Mouse (Mus musculus) testis, adult 2 months (tissue): ENCODE data around the gene Nlk.

ENCODE experiments used
- CTCF ChIP-seq: fragments of 200-500 bp; IDR thresholded peaks from 2 replicates; pipeline ENCODE4 v1.5.1; 2012; ENCODE audit warnings: low read depth, mild to moderate bottlenecking, inconsistent platforms, low read length, moderate library complexity; ENCODE audit not compliant: control insufficient read depth, insufficient read depth, insufficient replicate concordance
- POLR2A ChIP-seq: fragments of 200-500 bp; IDR thresholded peaks from 2 replicates; pipeline ENCODE4 v1.6.1; 2012; ENCODE audit warnings: low read depth, mild to moderate bottlenecking, inconsistent platforms, low read length, moderate library complexity; ENCODE audit not compliant: control insufficient read depth

- TF ChIP-seq POLR2A = no peak
- TF ChIP-seq CTCF = no peak
Measured at GRCm38 (mm10) chr11:78730902-78731301, 33.7 kb upstream of the Nlk start.
